Mouse (Mus musculus) induced T-regulatory cell, adult 2 months (primary cell): ENCODE data around the gene Snd1.

Experiments
- DNase-seq: peaks from one replicate; pipeline ENCODE4 v3.0.0-alpha.2; 2012; ENCODE audit warnings: low read depth

Gene Snd1

DNA sequence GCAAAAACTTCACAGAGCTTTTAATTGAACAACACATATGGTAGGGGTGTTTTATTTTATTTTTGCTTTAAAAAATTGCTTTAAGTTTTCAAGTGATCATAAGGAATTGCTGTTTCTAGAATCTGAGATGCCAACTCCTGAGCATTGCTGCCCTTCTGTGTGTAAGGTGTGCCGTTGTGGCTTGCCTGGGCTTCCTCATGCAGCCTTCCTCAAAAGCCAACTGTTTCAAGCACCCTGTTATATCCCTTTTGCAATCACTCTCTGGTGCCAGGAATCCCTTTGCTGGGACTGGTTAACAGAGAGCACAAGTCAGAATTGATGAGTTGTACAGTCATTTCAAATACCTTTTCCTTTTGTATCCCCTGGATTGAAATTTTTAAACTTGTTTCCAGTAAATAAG, 120.3 kb downstream of the Snd1 start:
- no peak for DNase-seq

DNA sequence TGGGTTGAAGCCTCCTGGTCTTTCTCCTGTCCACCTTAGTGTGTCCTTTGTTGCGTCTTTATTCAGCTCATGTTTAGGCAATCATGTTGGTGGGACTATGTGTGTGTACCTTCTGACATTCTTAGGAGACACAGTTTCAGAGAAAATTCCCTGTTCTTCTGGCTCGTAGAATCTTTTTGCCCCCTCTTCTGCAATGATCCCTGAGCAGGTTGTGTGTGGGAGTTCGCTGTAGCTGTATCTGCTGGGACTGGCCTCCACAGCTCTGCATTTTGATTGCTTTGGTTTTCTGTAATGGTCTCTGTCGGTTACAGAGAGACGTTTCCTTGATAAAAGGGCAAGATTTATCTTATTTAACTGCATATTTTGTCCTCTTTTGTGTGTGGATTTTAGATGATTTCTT, 122.3 kb downstream of the Snd1 start:
- no peak for DNase-seq

DNA sequence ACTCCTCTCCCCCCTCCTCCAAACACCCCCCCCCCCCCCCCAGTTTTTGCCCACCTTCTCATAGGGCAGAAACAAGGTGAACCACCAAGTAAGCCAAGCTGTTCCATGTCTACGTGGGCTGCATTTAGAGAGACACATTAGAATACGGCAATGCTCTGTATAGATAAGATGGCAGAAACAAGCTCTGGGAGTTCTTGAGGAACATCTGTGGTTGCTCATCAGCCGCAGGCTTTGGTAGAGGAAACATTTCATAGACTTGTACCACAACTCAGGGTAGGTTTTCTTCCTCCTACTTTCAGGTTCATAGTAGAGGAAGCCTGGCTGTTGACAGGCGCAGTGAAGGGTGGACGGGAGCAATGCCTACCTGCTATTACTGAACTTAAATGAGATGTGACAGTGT, 124.2 kb downstream of the Snd1 start:
- DNase-seq, result no peak

DNA sequence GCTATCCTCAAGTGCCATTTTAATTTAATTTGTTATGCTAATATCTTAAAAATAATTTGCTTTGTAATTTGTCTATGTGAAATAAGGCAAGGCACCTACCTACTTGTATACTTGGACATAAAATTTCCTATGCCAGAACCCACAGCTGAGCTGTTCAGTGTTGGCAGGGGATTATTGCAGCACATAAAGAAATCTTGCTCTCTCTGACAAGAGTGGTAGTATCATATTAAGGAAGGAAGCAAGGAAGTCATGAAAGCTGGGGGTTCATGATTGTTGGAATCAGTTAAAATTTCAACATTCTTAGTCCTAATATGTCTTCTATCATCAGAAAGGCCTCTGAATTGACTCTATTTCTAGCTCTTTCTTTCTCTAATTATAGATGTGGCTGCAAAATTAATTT, 125.5 kb downstream of the Snd1 start:
- no peak for DNase-seq

DNA sequence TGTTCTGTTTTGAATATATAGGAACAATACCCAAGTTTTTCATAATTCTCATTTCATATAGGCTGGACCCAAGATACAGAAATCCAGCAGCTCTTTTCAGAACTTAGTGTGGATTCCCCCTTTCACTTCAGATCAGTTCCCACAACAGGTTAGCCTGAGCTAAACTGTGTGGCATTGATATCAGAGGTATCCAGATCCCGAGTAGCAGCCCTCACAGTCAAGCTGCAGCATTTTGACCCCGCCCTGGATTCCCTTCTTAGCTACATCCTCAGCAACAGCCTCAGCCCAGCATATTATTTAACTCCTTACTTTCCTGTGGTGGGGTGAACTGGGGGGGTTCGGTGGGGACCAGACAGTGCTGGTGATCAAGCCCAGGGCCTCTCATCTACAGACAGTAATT, 128.5 kb downstream of the Snd1 start:
- DNase-seq, result no peak

DNA sequence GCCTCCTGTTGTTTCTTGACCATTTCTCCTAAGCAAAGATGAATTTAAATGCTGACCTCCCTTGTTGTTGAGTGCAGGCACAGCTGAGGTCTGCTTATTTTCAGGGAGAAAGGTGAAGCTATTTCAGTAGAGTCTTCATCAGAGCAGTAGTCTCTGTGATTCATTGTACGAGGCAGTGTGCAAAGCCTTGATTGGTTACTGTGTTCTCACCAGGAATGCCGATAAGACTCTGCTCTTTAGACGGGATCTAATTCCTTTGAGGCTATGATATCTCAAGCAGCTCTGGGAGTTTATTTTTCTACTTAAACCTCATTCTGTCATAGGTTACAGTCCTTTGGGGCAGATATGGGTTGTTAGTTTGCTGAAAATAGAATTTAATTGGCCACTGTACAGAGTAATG, 128.9 kb downstream of the Snd1 start:
- no peak for DNase-seq

DNA sequence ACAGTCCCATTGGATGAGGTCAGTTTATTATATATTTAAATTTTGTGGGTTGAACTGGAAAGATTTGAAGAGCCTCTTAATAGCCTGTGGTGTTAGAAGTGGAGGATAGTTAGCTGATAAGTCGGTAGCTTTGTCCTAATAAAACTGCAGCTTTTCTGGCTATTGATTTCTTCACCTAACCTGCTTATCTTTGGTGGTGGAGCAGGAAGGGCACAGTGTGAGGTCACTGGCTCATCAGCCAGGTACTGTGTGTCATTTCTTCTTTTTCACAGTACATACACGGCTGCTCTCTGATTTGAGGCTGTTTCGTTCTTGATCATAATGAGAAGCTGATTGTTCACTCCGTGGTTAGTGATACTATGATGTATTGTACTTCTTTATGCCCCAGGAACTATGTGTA, 134.4 kb downstream of the Snd1 start:
- DNase-seq, result no peak

DNA sequence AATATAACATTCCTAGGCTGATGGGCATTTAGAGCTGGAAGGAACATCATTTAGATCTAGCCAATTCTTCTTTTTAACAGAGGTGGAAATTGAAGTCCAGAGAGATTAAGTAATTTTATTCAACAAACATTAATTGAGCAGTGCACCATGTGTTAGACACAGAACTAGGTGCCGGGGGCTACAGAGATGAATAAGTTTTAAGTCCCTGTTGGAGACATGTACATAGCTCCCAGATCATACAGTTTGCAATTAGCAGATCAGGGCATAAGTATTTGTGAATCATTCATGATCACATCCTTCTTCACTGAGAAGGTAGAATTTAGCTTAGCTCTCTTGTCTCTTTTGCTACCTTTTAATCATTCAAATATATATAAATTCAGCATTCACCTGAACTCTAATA, 135.2 kb downstream of the Snd1 start:
- no peak for DNase-seq

DNA sequence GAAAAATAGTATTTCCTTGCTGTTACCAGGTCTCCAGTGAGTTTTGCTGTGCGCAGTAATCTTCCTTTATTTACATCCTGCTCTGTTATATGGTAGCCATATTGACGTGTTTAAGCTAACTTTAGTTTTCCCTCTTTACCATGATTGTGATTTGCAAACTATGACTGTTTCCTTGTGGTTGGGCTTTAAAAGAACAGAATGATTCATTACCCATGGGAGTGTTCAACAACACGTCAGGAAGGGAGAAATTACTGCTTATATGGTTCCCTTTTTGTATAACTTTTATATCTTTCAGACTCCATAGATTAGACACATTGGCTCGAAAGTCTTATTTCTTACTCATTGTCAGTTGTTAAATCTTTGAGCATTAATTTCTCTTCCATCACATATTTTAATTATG, 138.5 kb downstream of the Snd1 start:
- no peak for DNase-seq

DNA sequence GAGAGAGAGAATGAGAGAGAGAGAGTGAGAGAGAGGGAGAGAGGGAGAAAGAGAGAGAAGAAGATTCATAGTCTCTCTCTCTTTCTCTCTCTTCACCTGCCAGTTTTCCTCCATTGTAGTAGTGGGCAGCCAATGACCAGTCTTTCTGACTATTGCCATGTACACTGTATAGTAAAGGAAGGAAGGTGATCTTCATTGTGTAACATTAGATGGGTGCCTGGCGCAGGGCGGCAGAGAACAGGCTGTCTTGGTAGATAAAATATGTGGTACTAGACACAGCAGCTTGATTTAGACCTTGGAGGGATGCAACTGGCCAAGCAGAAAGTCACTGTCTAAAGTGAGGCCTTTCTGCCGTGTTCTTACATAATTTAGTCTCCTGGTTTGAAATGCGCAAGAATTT, 139.9 kb downstream of the Snd1 start:
- no peak for DNase-seq

DNA sequence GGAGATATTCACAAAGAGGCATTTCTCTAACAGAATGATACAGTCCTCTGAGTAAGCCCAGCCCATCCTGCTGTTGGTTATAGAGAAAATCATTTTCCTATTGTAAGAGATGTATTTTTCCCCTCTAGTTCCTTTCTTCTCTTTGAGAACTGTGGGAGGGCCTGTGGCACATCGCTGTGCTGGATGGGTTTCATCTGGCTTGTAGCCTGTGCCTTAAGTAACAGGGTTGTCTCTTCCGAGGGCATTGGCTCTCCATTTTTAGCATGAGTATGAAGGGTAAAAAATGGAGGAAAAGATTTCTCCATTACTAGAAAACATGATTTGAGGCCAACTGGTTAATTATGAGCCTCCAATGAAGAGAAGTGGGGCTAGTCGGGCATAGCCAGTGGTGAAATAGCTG, 140.5 kb downstream of the Snd1 start:
- DNase-seq, result no peak

DNA sequence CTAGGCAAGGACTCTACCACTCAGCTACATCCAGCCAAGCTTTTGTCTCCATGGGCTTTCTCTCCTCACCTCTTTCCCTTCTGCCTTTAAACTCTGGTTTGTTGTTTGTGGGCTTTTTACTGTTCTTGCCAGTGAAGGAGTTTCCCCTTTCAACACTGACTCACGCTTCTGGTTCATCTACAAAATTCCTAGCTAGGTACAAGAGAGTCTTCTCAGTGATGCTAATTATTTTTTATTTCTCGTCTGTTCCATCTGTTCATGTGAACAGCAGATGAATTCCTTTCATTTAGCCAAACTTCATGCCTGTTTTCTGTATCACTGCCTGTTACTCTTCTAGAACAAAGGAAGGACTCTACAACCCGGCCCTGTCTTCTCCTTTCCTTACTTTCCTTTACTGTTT, 141.0 kb downstream of the Snd1 start:
- DNase-seq, result no peak

DNA sequence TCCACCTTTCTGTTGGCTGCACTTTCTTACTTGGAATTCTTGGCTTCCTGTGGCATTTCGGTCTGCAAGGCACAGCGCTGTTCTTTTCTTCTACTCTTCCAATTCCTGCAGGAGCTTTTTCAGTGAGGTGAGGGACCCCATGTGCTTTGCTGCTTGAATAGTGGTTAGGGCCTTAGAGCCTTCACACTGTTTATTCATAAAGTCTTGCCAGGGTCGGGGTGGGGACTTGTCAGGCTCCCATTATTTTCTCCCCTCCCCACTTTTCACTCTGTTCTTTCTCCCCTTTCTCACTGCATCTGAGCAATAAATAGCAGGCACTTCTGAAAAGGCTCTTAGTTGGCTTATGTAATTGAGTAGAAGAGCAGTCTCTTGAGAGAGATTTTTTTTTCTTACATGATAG, 143.4 kb downstream of the Snd1 start:
- no peak for DNase-seq

DNA sequence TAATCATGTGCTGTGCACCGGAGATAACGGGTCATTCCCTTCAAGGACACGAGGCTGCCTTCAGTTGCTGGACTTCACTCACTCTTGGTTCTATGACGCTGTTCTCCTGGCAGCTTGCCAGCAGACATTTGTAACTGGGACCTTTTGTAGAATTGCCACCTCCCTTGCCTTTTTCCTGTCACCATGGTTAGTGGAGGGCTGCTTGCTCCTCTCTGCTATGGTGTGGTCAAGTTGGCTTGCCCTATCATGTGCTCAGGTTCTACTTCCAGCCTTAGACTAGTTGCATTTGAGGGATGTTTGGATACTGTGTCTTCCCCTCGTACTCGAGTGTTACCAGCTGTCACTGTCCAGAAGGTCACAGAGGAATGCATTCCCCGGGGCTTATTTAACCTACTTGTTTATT, 143.8 kb downstream of the Snd1 start:
- peak; percentile 10 for DNase-seq

DNA sequence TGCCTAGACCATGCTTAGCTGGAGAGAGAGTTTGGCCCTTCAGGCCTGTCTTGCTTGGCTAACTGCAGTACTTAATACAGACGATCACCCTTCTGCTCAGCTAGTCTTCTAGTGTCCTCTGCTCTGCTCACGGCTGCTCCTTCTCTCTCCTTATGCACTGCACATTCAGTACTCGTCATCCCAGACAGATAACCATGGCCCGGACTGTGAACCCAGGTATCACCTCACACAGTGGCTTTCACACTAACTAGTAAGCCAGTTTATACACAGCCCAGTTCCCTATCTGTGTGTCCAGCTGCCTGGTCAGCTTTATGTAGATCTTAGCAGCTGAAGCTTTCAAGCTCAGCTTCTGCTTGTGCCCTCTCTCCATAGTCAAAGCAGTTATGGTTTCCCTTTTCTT, 146.5 kb downstream of the Snd1 start:
- DNase-seq, result no peak

DNA sequence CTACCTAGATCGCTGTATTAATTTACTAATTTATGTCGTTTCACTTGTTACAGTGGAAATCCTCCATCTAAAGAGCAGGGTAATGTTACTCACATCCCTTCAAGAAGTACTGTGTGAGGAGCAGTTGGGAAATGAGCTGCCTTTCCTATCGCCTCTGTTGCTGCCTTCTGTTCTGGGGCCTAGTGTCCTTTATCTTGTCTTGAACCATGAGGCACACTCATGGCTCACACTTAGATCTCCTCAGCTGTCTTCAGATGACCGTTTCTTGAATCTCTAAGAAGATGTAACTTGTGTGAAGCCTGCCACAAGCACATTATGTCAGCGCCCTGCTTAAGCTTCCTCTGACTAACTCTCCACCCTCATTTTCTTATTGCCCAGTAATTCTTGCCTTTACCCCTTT, 147.0 kb downstream of the Snd1 start:
- no peak for DNase-seq

DNA sequence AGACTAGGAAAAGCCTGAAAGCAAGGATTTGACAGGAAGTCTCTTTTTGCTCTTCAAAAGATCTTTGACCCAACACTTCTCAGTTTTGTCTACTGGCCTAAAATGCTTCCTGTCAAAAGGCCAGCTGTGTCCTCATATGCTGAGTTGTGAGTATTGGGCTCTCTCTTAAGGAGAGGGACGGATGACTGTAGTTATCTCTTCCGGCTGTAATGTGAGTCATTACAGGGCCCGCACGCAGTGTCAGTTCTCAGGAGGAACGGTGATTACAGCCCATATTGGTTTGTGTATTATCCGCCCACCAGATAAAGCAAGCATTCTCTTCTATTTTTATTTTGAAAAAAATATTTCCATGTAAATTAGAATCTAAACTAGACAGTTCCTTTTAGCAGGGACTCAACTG, 147.6 kb downstream of the Snd1 start:
- no peak for DNase-seq

DNA sequence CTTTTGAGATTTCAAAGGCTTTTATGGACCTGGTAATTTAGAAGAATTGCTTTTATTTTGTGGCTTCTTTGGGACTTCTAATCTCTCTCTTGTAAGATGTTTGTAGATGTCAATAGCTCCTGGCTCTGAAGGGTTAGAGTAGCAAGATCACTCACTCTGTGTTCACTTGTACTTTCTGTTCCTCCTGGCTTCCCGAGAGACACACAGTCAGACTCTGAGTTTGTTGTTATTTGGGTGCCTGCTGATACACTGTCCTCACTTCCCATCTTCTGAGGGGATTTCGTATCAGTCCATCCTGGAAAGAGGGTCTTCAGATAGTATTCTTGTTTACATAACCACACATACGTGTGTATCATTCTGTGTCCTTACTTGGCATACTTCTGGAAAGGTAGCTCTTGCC, 148.0 kb downstream of the Snd1 start:
- DNase-seq, result no peak

DNA sequence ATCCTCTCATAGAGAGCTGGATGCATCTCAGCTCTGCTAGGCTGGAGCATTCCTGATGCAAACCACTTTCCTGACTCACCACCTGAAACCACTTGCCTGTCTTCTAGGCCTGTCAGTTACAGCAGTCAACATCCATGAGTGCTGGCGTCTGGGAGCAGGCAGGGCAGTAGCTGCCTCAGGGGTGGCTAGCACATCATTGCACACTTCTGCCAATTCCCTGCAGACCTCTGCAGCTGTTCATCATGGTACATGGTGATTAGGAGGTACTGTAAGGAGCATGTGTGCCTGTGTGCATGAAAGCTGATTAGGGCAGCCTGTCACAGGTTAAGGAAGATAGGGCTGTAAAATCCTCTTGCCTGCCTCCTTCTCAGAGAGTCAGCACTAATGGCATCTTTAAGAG, 153.5 kb downstream of the Snd1 start:
- DNase-seq, result no peak

DNA sequence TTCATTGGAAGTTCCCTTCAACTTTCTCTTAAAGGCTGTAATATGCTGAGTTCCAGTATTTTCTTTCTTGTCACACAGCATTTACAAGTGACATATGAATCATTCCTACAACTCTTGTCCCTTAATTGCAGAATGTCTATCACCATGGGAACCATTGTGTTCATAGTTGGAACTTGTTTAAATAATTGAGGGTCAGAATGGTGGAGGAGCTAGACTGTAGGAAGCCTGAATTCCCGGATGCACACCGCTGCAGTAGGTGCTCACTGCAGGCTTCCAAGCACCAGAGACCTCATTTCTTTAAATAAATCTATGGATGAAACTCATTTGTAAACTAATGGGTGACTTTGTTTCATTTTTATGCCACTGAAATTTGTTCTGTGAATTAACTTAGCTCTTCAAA, 154.9 kb downstream of the Snd1 start:
- DNase-seq, result no peak

DNA sequence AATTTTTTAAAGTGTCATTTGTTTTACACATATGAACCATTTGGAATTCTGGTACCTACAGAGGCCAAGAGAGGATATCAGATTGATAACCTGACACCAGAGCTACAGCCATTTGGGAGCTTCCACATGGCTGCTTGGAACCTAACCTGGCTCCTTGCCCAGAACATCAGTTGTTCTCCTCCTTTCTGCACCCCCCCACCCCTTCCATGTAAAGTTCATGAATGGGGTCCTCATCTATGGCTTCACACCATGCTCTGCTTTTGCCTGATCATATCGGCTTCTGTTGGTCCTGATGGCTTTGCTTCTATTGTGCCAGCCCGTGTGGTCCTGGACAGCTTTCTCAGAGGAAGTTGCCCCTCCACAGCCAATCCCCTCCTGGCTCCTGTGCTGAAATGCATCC, 156.0 kb downstream of the Snd1 start:
- no peak for DNase-seq

DNA sequence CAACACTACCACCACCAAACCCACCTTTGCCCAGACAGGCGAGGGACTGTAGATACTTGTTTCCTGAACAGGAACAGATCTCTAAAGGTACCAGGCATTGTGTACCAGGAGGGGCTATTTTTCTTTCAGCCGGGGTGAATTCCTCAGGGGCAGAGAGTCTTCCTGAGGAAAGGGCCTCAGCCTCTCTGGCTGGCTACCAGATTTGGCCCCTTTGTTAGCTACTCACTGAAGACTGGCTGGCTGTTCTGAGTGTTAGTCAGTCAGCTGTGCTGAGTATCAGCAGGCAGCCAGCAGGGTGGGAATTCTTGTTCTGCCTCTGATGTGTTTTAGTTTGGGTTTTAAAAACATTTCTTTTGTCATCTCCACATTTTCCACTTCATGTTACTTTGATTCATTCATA, 158.2 kb downstream of the Snd1 start:
- DNase-seq, result no peak

DNA sequence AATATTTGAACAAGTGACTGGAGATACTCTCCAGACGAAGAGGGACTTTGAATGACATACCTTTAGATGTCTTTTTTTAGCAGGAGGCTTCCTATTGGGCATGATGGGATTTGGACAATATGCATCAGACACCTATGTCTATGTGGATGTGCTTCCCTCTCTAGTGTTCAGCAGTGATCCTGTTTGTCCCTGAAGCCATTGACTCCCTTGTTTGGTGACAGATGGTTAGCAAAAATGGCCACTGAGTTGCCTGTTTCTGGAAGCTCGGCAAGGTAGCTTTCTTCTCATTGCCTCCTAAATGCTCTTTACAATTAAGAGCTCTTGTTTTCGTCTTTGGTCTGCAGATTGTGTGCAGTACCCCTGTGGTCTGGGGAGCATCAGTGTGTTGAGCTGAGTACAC, 158.7 kb downstream of the Snd1 start:
- DNase-seq, result no peak

DNA sequence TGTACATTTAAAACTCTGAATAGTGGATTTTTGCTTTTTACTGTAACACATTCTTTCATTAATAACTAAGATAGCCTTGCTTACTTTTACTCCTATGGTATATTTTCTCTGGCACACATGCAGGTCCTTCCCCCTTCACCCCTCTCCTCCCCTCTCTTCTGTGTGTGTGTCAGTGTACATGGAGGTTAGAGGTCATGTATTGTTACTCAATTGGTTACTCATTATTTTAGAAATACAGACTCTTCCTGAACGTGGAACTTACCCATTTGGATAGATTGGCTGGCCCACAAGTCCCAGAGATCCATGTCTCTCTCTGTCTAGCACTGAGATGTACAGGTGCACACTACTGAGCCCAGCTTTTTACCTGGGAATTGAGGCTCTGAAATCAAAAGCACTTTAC, 160.2 kb downstream of the Snd1 start:
- DNase-seq, result no peak

DNA sequence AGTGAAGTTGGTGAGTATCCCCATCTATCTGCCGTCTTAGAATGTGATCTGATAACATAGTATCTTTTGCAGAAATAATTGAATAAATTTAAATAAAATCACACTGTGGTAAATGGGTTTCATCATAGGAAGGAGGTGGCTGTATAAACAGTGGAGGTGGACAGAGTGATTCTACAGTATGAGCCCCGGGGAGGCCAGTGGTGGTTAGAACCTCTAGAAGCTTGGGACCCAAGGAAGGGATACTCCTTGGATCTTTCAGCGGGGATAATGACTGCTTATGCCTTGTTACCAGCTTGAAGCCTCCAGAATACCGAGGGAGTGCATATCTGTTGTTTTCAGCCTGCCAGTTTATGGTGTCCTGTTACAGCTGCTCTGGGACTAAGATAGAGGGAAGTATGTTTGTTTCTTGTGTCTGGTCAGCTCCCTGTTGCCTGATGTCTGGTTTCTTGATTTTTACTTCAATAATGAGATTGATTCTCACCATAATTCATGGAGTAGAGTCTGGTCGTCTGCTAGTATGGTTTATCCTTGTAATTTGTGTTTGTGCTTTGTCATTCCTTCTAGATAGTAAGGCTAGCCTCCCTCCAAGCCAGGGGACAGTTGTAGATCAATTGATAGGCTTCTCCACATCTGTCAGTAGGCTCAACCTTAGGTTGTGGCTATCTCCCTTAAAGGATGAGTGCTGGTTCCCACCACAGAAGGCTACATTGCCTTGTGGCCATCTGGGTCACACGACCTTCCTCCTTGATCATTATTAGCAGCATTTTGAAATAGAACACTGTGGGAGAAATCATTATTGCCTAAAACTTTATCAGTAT, 160.8 kb downstream of the Snd1 start:
- DNase-seq, result no peak
